Mouse (Mus musculus) hindbrain, embryonic 12.5 days (tissue): ENCODE data around the gene Tom1. TPM values are rescaled to one million over a fixed set of nuclear protein-coding genes. Genes with fewer than 3 reads are reported as not detected.

Experiments used
- ATAC-seq: fragments of 200-750 bp; cut with Nextera tagmentation; 2 replicates; pipeline ENCODE4 v1.8.0; 2017; ENCODE audit warnings: moderate TSS enrichment; ENCODE audit not compliant: low FRiP score
- H3K27ac ChIP-seq: fragments of 300-500 bp; sonication (generic); 2 replicates; pipeline ENCODE4 v1.5.1; 2016; ENCODE audit warnings: mild to moderate bottlenecking
- H3K27me3 ChIP-seq: fragments of 300-500 bp; sonication (generic); 2 replicates; pipeline ENCODE4 v1.6.1; 2016; ENCODE audit warnings: mild to moderate bottlenecking
- H3K36me3 ChIP-seq: fragments of 300-500 bp; sonication (generic); 2 replicates; pipeline ENCODE4 v1.6.1; 2016; ENCODE audit warnings: mild to moderate bottlenecking
- H3K4me1 ChIP-seq: fragments of 300-500 bp; sonication (generic); 2 replicates; pipeline ENCODE4 v1.6.1; 2016
- H3K4me2 ChIP-seq: fragments of 300-500 bp; sonication (generic); replicated peaks from 2 replicates; pipeline ENCODE4 v1.6.1; 2016; ENCODE audit warnings: mild to moderate bottlenecking
- H3K4me3 ChIP-seq: fragments of 300-500 bp; sonication (generic); 2 replicates; pipeline ENCODE4 v1.5.1; 2016; ENCODE audit warnings: mild to moderate bottlenecking
- H3K9ac ChIP-seq: fragments of 300-500 bp; sonication (generic); 2 replicates; pipeline ENCODE4 v1.6.1; 2016; ENCODE audit warnings: mild to moderate bottlenecking, moderate library complexity
- H3K9me3 ChIP-seq: fragments of 300-500 bp; sonication (generic); replicated peaks from 2 replicates; pipeline ENCODE4 v1.6.1; 2016; ENCODE audit warnings: mild to moderate bottlenecking
- WGBS: fragments of 180-500 bp; shearing (Covaris S2); methylation state at CpG from one replicate; pipeline ENCODE4 v1.1.7; 2016; 5-methylcytosine and 5-hydroxymethylcytosine counted together
- polyA plus RNA-seq: library from polyadenylated mRNA; unstranded; fragments of >200 nt; fragmentation: Nextera tagmentation; extraction: Ambion mirVana; gene quantifications from 2 replicates; pipeline ENCODE4 v1.2.1, GENCODE M21; 2016

Tom1 gene
- polyA plus RNA-seq, 1 experiment from 2014 or later = 28.1 TPM

- H3K4me2 ChIP-seq = no peak overlapping the region
- H3K4me3 ChIP-seq = no peak overlapping the region
- no peak overlapping the region for H3K27ac ChIP-seq
- no peaks in the 10 kb centered on the region for H3K27me3 ChIP-seq
- no peaks in the 10 kb centered on the region for H3K9me3 ChIP-seq
- WGBS = 84% methylated on average over 9 of the region's 9 CpGs
- H3K36me3 ChIP-seq = no peaks in the 10 kb centered on the region
- no peak for ATAC-seq
- H3K4me1 ChIP-seq = 0 out of 2 replicates have a peak, but pooled peaks cover 5% of the 10 kb centered on the region
- no peak overlapping the region for H3K9ac ChIP-seq
These were observed 48.0 kb downstream of the Tom1 start for GRCm38 (mm10) chr8:75081364-75082040.

GRCm38 (mm10) chr8:75082181-75082805 is 48.8 kb downstream of the Tom1 start:
- 0 out of 2 replicates have a peak, but pooled peaks cover 5% of the 10 kb centered on the region for H3K4me1 ChIP-seq
- H3K27ac ChIP-seq = no peak overlapping the region
- H3K9me3 ChIP-seq = no peaks in the 10 kb centered on the region
- H3K4me3 ChIP-seq = no peak overlapping the region
- H3K4me2 ChIP-seq = no peak overlapping the region
- no peak for ATAC-seq
- H3K9ac ChIP-seq = no peak overlapping the region
- 85% methylated on average over 6 of the region's 6 CpGs for WGBS
- H3K27me3 ChIP-seq = no peaks in the 10 kb centered on the region
- H3K36me3 ChIP-seq = no peaks in the 10 kb centered on the region

GRCm38 (mm10) chr8:75083846-75084245 is 50.3 kb downstream of the Tom1 start:
- no peak overlapping the region for H3K27ac ChIP-seq
- 7% methylated on average over 17 of the region's 17 CpGs for WGBS
- no peak overlapping the region for H3K9ac ChIP-seq

GRCm38 (mm10) chr8:75084382-75085064 is 51.0 kb downstream of the Tom1 start:
- Histone ChIP-seq H3K27ac (no peak overlapping the region), H3K9ac (no peak overlapping the region), H3K9me3 (no peaks in the 10 kb centered on the region), H3K4me2 (no peak overlapping the region), H3K4me1 (0 out of 2 replicates have a peak, but pooled peaks cover 10% of the 10 kb centered on the region), H3K36me3 (no peaks in the 10 kb centered on the region), H3K4me3 (no peak overlapping the region), H3K27me3 (no peaks in the 10 kb centered on the region)
- ATAC-seq = no peak
- whole genome bisulfite sequencing = 84% methylated on average over 3 of the region's 3 CpGs

More at GRCm38 (mm10) chr8:75083846-75084245, 50.3 kb downstream of the Tom1 start:
- H3K4me1 ChIP-seq = 0 out of 2 replicates have a peak, but pooled peaks cover 5% of the 10 kb centered on the region
- peak overlapping the region; percentile 12; the same call in 1 of the 2 replicates for H3K4me3 ChIP-seq
- no peaks in the 10 kb centered on the region for H3K9me3 ChIP-seq
- peak overlapping the region; percentile 43 for H3K4me2 ChIP-seq
- ATAC-seq = peak; percentile 89
- H3K36me3 ChIP-seq = no peaks in the 10 kb centered on the region
- no peaks in the 10 kb centered on the region for H3K27me3 ChIP-seq

GRCm38 (mm10) chr8:75086002-75086401 is 52.5 kb downstream of the Tom1 start:
- H3K36me3 ChIP-seq = no peaks in the 10 kb centered on the region
- H3K4me1 ChIP-seq = 0 out of 2 replicates have a peak, but pooled peaks cover 10% of the 10 kb centered on the region
- no peak for ATAC-seq
- no peaks in the 10 kb centered on the region for H3K9me3 ChIP-seq
- no peak overlapping the region for H3K9ac ChIP-seq
- no peaks in the 10 kb centered on the region for H3K27me3 ChIP-seq
- H3K27ac ChIP-seq = no peak overlapping the region
- no peak overlapping the region for H3K4me2 ChIP-seq
- H3K4me3 ChIP-seq = no peak overlapping the region
- 86% methylated on average over 2 of the region's 2 CpGs for WGBS

GRCm38 (mm10) chr8:75087127-75087526 is 53.6 kb downstream of the Tom1 start:
- ATAC-seq = no peak
- Histone ChIP-seq H3K9me3 (no peaks in the 10 kb centered on the region), H3K4me1 (0 out of 2 replicates have a peak, but pooled peaks cover 10% of the 10 kb centered on the region), H3K4me3 (no peak overlapping the region), H3K27me3 (no peaks in the 10 kb centered on the region), H3K4me2 (no peak overlapping the region), H3K27ac (no peak overlapping the region), H3K9ac (no peak overlapping the region), H3K36me3 (no peaks in the 10 kb centered on the region)

- WGBS = 28% methylated on average over 6 of the region's 6 CpGs
- no peak for ATAC-seq
- Histone ChIP-seq H3K9ac (no peak overlapping the region; the same call in 1 of the 2 replicates), H3K9me3 (no peaks in the 10 kb centered on the region), H3K4me3 (no peak overlapping the region), H3K4me1 (peaks cover 9% of the 10 kb centered on the region; the same call in 1 of the 2 replicates), H3K27me3 (no peaks in the 10 kb centered on the region), H3K4me2 (no peak overlapping the region; the same call in 1 of the 2 replicates), H3K27ac (peak overlapping the region; percentile 44), H3K36me3 (no peaks in the 10 kb centered on the region)
These were observed 55.7 kb downstream of the Tom1 start for GRCm38 (mm10) chr8:75088989-75089881.

- Histone ChIP-seq H3K27me3 (no peaks in the 10 kb centered on the region; the same call in 1 of the 2 replicates), H3K4me1 (peaks cover 9% of the 10 kb centered on the region; the same call in 1 of the 2 replicates), H3K9ac (no peak overlapping the region), H3K36me3 (no peaks in the 10 kb centered on the region), H3K9me3 (no peaks in the 10 kb centered on the region), H3K4me3 (no peak overlapping the region), H3K4me2 (no peak overlapping the region), H3K27ac (no peak overlapping the region)
- WGBS = 82% methylated on average over 4 of the region's 4 CpGs
- no peak for ATAC-seq
These were observed 57.4 kb downstream of the Tom1 start for GRCm38 (mm10) chr8:75090781-75091365.

GRCm38 (mm10) chr8:75093399-75094156 is 60.1 kb downstream of the Tom1 start, which contains the start of gene Hmox1:
Hmox1 (plus strand) TSS chr8:75093621.
- peak within 1 kb of the TSS; percentile 73 for H3K4me2 ChIP-seq
- under 1% methylated on average over 36 of the region's 36 CpGs for WGBS
- no peak within 1 kb of the TSS for H3K27ac ChIP-seq
- no peaks in the 10 kb centered on the region; the same call in 1 of the 2 replicates for H3K27me3 ChIP-seq
- peak within 1 kb of the TSS; percentile 46 for H3K4me3 ChIP-seq
- H3K9me3 ChIP-seq = no peaks in the 10 kb centered on the region
- H3K9ac ChIP-seq = peak within 1 kb of the TSS; percentile 65
- ATAC-seq = peak; percentile 93
- peaks cover 9% of the 10 kb centered on the region; the same call in 1 of the 2 replicates for H3K4me1 ChIP-seq
- H3K36me3 ChIP-seq = 0 out of 2 replicates have a peak, but pooled peaks cover 2% of the 10 kb centered on the region

- no peak for ATAC-seq
- Histone ChIP-seq H3K4me3 (no peak overlapping the region), H3K27ac (no peak overlapping the region), H3K9ac (no peak overlapping the region), H3K4me2 (no peak overlapping the region), H3K36me3 (0 out of 2 replicates have a peak, but pooled peaks cover 3% of the 10 kb centered on the region), H3K4me1 (no peaks in the 10 kb centered on the region), H3K27me3 (no peaks in the 10 kb centered on the region), H3K9me3 (no peaks in the 10 kb centered on the region)
- 95% methylated on average over 4 of the region's 4 CpGs for WGBS
These were observed 69.5 kb downstream of the Tom1 start for GRCm38 (mm10) chr8:75102956-75103355.
